Comparison of ENCODE assay signal across 9 mouse cellular contexts in genomic region chr7:109115488-109115887, GRCm38 (mm10). TPM values are rescaled to one million over a fixed set of nuclear protein-coding genes. Genes with fewer than 3 reads are reported as not detected.
DNase-seq lines count a peak whose midpoint lies in the region; ATAC-seq and TF ChIP-seq lines count a peak whose summit lies in the region.
"Not testable (repeated sequence)": the region's sequence is repeated elsewhere in the genome, so short reads cannot be mapped to it uniquely, and the experiment has no call there.
"Had no signal": no experiment of that assay in that cellular context is flagged by ENCODE, and none has a peak within 500 bp of the region (broad histone marks: within the 10 kb centered on the region; RNA-seq: fewer than 3 reads in every experiment).

No protein-coding gene starts in this region.

- TF ChIP-seq CTCF in G1E (IDR thresholded peaks at IDR 0.05; ENCODE audit: low read depth, low read length), result not testable (repeated sequence)

- not testable (repeated sequence) for DNase-seq in G1E (ENCODE audit: low spot score)

- H3K4me2 ChIP-seq in hindbrain, embryonic 12.5 days (replicated peaks); limb, embryonic 15.5 days; midbrain, embryonic 16.5 days (ENCODE audit: low read length); stomach, embryonic 14.5 days (replicated peaks; ENCODE audit: low read depth, low read length): not testable (repeated sequence)

- H3K9ac ChIP-seq in hindbrain, embryonic 12.5 days; limb, embryonic 15.5 days; midbrain, embryonic 16.5 days (ENCODE audit: low read depth, low read length); stomach, embryonic 14.5 days (replicated peaks; ENCODE audit: low read depth, low read length): not testable (repeated sequence)

- ATAC-seq in G1E (ENCODE audit: extremely low read depth, insufficient number of reproducible peaks, low FRiP score, poor library complexity, severe bottlenecking), result peak; percentile 10
- ATAC-seq in erythroid progenitor cell, adult 5-6 weeks (replicated peaks; ENCODE audit: low FRiP score, poor library complexity, severe bottlenecking), result 0 out of 2 replicates have a peak, but pooled peaks have one; percentile 6
- 0 out of 2 replicates have a peak, but pooled peaks have one; percentile 43 for ATAC-seq in frontal cortex, adult (ENCODE audit: low TSS enrichment)
- ATAC-seq in hindbrain, embryonic 12.5 days (ENCODE audit: low FRiP score), result peak; percentile 83
- ATAC-seq in limb, embryonic 15.5 days (ENCODE audit: insufficient number of reproducible peaks, low FRiP score, low TSS enrichment, low read depth), result 0 out of 2 replicates have a peak, but pooled peaks have one; percentile 35
- 0 out of 2 replicates have a peak, but pooled peaks have one; percentile 40 for ATAC-seq in megakaryocyte, adult 5-6 weeks (ENCODE audit: poor library complexity, severe bottlenecking)
- peak; percentile 84 for ATAC-seq in midbrain, embryonic 16.5 days
- 0 out of 2 replicates have a peak, but pooled peaks have one; percentile 61 for ATAC-seq in stomach, embryonic 14.5 days (ENCODE audit: insufficient number of reproducible peaks, insufficient read depth, low FRiP score, low read depth)

- not testable (repeated sequence) for H3K9me3 ChIP-seq in G1E (replicated peaks); hindbrain, embryonic 12.5 days (replicated peaks); limb, embryonic 15.5 days; midbrain, embryonic 16.5 days (replicated peaks; ENCODE audit: control insufficient read depth, low read length, poor library complexity, severe bottlenecking); stomach, embryonic 14.5 days (ENCODE audit: control insufficient read depth, low read depth, low read length)

- peak overlapping the region; percentile 62; the same call in 1 of the 2 replicates for H3K4me3 ChIP-seq in G1E (ENCODE audit: low read depth, low read length)
- not testable (repeated sequence) for H3K4me3 ChIP-seq in hindbrain, embryonic 12.5 days; limb, embryonic 15.5 days; midbrain, embryonic 16.5 days (ENCODE audit: low read depth, low read length); stomach, embryonic 14.5 days (ENCODE audit: low read depth, low read length)

- H3K27ac ChIP-seq in hindbrain, embryonic 12.5 days, result peak overlapping the region; percentile 75
- not testable (repeated sequence) for H3K27ac ChIP-seq in limb, embryonic 15.5 days; stomach, embryonic 14.5 days (ENCODE audit: low read length)
- H3K27ac ChIP-seq in midbrain, embryonic 16.5 days (ENCODE audit: low read length), result peak overlapping the region; percentile 19; the same call in 1 of the 2 replicates

- H3K4me1 ChIP-seq in G1E (ENCODE audit: insufficient read depth, low read depth, low read length), result peaks cover 64% of the 10 kb centered on the region
- peaks cover 13% of the 10 kb centered on the region; the same call in 1 of the 2 replicates for H3K4me1 ChIP-seq in hindbrain, embryonic 12.5 days
- H3K4me1 ChIP-seq in limb, embryonic 15.5 days; midbrain, embryonic 16.5 days (ENCODE audit: control insufficient read depth, insufficient read depth, low read length); stomach, embryonic 14.5 days (ENCODE audit: control insufficient read depth, insufficient read depth, low read length): not testable (repeated sequence)

- H3K36me3 ChIP-seq in G1E (replicated peaks); hindbrain, embryonic 12.5 days; limb, embryonic 15.5 days; midbrain, embryonic 16.5 days (ENCODE audit: control insufficient read depth, insufficient read depth, low read length); stomach, embryonic 14.5 days (ENCODE audit: control insufficient read depth, insufficient read depth, low read length): not testable (repeated sequence)

- 15% methylated on average over 2 of the region's 4 CpGs for WGBS in hindbrain, embryonic 12.5 days
- 58% methylated on average over 2 of the region's 4 CpGs for WGBS in limb, embryonic 15.5 days
- WGBS in midbrain, embryonic 16.5 days, result 0% methylated on average over 1 of the region's 4 CpGs
- 55% methylated on average over 1 of the region's 4 CpGs for WGBS in stomach, embryonic 14.5 days

- not testable (repeated sequence) for H3K27me3 ChIP-seq in G1E (ENCODE audit: insufficient read depth, low read length); hindbrain, embryonic 12.5 days; limb, embryonic 15.5 days; midbrain, embryonic 16.5 days (ENCODE audit: control insufficient read depth, insufficient read depth, low read depth, low read length); stomach, embryonic 14.5 days (ENCODE audit: control insufficient read depth, insufficient read depth, low read length)

RNA-seq across cellular contexts. Expression of gene Ric3, which starts 32.4 kb away (rescaled TPM):
- total RNA-seq in G1E (2014; fragmentation: Nextera tagmentation) (0.68 TPM in 1 of 2 replicates, not detected in the other), G1E (2017) (0.06 and 0.27 TPM in 2 replicates)
- not detected in 2 replicates for polyA plus RNA-seq in G1E (2012)
- not detected in 2 replicates for total RNA-seq in erythroid progenitor cell, adult 5-6 weeks (2015; ENCODE audit: low replicate concordance)
- 0.61 TPM in 1 of 2 replicates, not detected in the other for total RNA-seq in erythroid progenitor cell, adult 5-6 weeks (2017; ENCODE audit: low replicate concordance)
- polyA plus RNA-seq in hindbrain, embryonic 12.5 days (2016; fragmentation: Nextera tagmentation; extraction: Ambion mirVana), result 21.9 and 23.5 TPM in 2 replicates
- polyA plus RNA-seq in limb, embryonic 15.5 days (2015; fragmentation: Nextera tagmentation; extraction: Ambion mirVana), result 1.7 and 1.8 TPM in 2 replicates
- 0.05 TPM in 1 of 2 replicates, not detected in the other for total RNA-seq in megakaryocyte, adult 5-6 weeks (2015)
- 0.08 and 0.33 TPM in 2 replicates for total RNA-seq in megakaryocyte, adult 5-6 weeks (2017)
- 36.1 and 38.0 TPM in 2 replicates for polyA plus RNA-seq in midbrain, embryonic 16.5 days (2015; fragmentation: Nextera tagmentation; extraction: Ambion mirVana)
- 3.8 and 5.4 TPM in 2 replicates for polyA plus RNA-seq in stomach, embryonic 14.5 days (2014; fragmentation: Nextera tagmentation; extraction: Ambion mirVana)

RNA-seq across cellular contexts. Expression of gene Lmo1, which starts 59.5 kb away (rescaled TPM):
- total RNA-seq in G1E (2014; fragmentation: Nextera tagmentation) (not detected in 2 replicates), G1E (2017) (0.12 TPM in 1 of 2 replicates, not detected in the other)
- not detected in 2 replicates for polyA plus RNA-seq in G1E (2012)
- total RNA-seq in erythroid progenitor cell, adult 5-6 weeks (2015; ENCODE audit: low replicate concordance), result not detected in 2 replicates
- total RNA-seq in erythroid progenitor cell, adult 5-6 weeks (2017; ENCODE audit: low replicate concordance), result not detected in 2 replicates
- polyA plus RNA-seq in hindbrain, embryonic 12.5 days (2016; fragmentation: Nextera tagmentation; extraction: Ambion mirVana), result 46.3 and 50.9 TPM in 2 replicates
- polyA plus RNA-seq in limb, embryonic 15.5 days (2015; fragmentation: Nextera tagmentation; extraction: Ambion mirVana), result 46.4 and 47.7 TPM in 2 replicates
- 30.3 and 33.6 TPM in 2 replicates for total RNA-seq in megakaryocyte, adult 5-6 weeks (2015)
- 10.9 and 19.8 TPM in 2 replicates for total RNA-seq in megakaryocyte, adult 5-6 weeks (2017)
- polyA plus RNA-seq in midbrain, embryonic 16.5 days (2015; fragmentation: Nextera tagmentation; extraction: Ambion mirVana), result 101 and 126 TPM in 2 replicates
- 2.8 and 3.5 TPM in 2 replicates for polyA plus RNA-seq in stomach, embryonic 14.5 days (2014; fragmentation: Nextera tagmentation; extraction: Ambion mirVana)
- polyA plus RNA-seq: erythroblast, embryonic 14.5 days had no signal

Comparison
In these comparisons a context has a peak if more than half of its experiments do, and no peak if none do; other contexts are left out.
1. ATAC-seq: peak in every context shown above with its lines; median percentile 84 in midbrain, embryonic 16.5 days; 83 in hindbrain, embryonic 12.5 days; 61 in stomach, embryonic 14.5 days; 43 in frontal cortex, adult; 40 in megakaryocyte, adult 5-6 weeks; 35 in limb, embryonic 15.5 days; 10 in G1E; 6 in erythroid progenitor cell, adult 5-6 weeks.
2. RNA of gene Lmo1, which starts 59.5 kb away (polyA plus RNA-seq): 101 to 126 TPM in midbrain, embryonic 16.5 days, 46.4 to 47.7 TPM in limb, embryonic 15.5 days and 46.3 to 50.9 TPM in hindbrain, embryonic 12.5 days; 2.8 to 3.5 TPM in stomach, embryonic 14.5 days and not detected in G1E; every median in the first group is over 10 times any median in the second.